Mouse (Mus musculus): ENCODE results near the gene Smim23.

- TF ChIP-seq CTCF (IDR thresholded peaks at IDR 0.05; ENCODE audit: extremely low read depth, insufficient read depth, low read length): no peak
- TF ChIP-seq POLR2A (IDR thresholded peaks at IDR 0.05; ENCODE audit: extremely low read depth, insufficient read depth, low read length): no peak
These were observed 55.6 kb downstream of the Smim23 start for GRCm38 (mm10) chr11:32768642-32769343.
